Mouse (Mus musculus) embryonic facial prominence, embryonic 15.5 days (tissue): ENCODE results near the gene Nrip2. TPM values are rescaled to one million over a fixed set of nuclear protein-coding genes. Genes with fewer than 3 reads are reported as not detected.

Source experiments
- ATAC-seq: fragments of 200-750 bp; cut with Nextera tagmentation; 2 replicates; pipeline ENCODE4 v1.8.0; 2017; ENCODE audit warnings: low read depth, moderate TSS enrichment; ENCODE audit not compliant: insufficient number of reproducible peaks, low FRiP score, low TSS enrichment
- H3K27ac ChIP-seq: fragments of 300-500 bp; sonication (generic); replicated peaks from 2 replicates; pipeline ENCODE4 v1.5.1; 2015; ENCODE audit warnings: mild to moderate bottlenecking, inconsistent platforms
- H3K27me3 ChIP-seq: fragments of 300-500 bp; sonication (generic); 2 replicates; pipeline ENCODE4 v1.6.1; 2015; ENCODE audit warnings: inconsistent platforms
- H3K36me3 ChIP-seq: fragments of 300-500 bp; sonication (generic); 2 replicates; pipeline ENCODE4 v1.6.1; 2015; ENCODE audit warnings: mild to moderate bottlenecking, inconsistent platforms
- H3K4me1 ChIP-seq: fragments of 300-500 bp; sonication (generic); 2 replicates; pipeline ENCODE4 v1.6.1; 2015; ENCODE audit warnings: inconsistent platforms
- H3K4me2 ChIP-seq: fragments of 300-500 bp; sonication (generic); replicated peaks from 2 replicates; pipeline ENCODE4 v1.6.1; 2015; ENCODE audit warnings: mild to moderate bottlenecking, inconsistent platforms
- H3K4me3 ChIP-seq: fragments of 300-500 bp; sonication (generic); replicated peaks from 2 replicates; pipeline ENCODE4 v1.5.1; 2015; ENCODE audit warnings: mild to moderate bottlenecking, inconsistent platforms
- H3K9ac ChIP-seq: fragments of 300-500 bp; sonication (generic); 2 replicates; pipeline ENCODE4 v1.6.1; 2015; ENCODE audit warnings: inconsistent platforms
- H3K9me3 ChIP-seq: fragments of 300-500 bp; sonication (generic); replicated peaks from 2 replicates; pipeline ENCODE4 v1.6.1; 2016; ENCODE audit warnings: inconsistent platforms
- WGBS: fragments of 180-500 bp; shearing (Covaris S2); methylation state at CpG from one replicate; pipeline ENCODE4 v1.1.7; 2015; 5-methylcytosine and 5-hydroxymethylcytosine counted together
- polyA plus RNA-seq: library from polyadenylated mRNA; unstranded; fragments of >200 nt; fragmentation: Nextera tagmentation; extraction: Ambion mirVana; gene quantifications from 2 replicates; pipeline ENCODE4 v1.2.1, GENCODE M21; 2015

Gene Nrip2
- polyA plus RNA-seq: 5.5 and 7.5 TPM in 2 replicates

- Histone ChIP-seq H3K4me1 (peaks cover 9% of the 10 kb centered on the region; the same call in 1 of the 2 replicates), H3K4me3 (peak within 1 kb of the TSS; percentile 30), H3K36me3 (no peaks in the 10 kb centered on the region), H3K27ac (no peak within 1 kb of the TSS), H3K9ac (no peak within 1 kb of the TSS), H3K9me3 (no peaks in the 10 kb centered on the region), H3K27me3 (no peaks in the 10 kb centered on the region), H3K4me2 (peak within 1 kb of the TSS; percentile 41)
- 71% methylated on average over 3 of the region's 3 CpGs for WGBS
- ATAC-seq: no peak
Measured at GRCm38 (mm10) chr6:128398996-128399395, at the start of gene Nrip2. Gene Nrip2, plus strand, starts transcription at chr6:128399296.

GRCm38 (mm10) chr6:128349711-128350110 lies 49.4 kb upstream of the Nrip2 start:
- no peaks in the 10 kb centered on the region for H3K27me3 ChIP-seq
- 24% methylated on average over 7 of the region's 7 CpGs for WGBS

GRCm38 (mm10) chr6:128354140-128354539 lies 45.0 kb upstream of the Nrip2 start:
- Histone ChIP-seq H3K27ac (no peak overlapping the region), H3K4me2 (peak overlapping the region; percentile 78), H3K9me3 (no peaks in the 10 kb centered on the region), H3K4me3 (peak overlapping the region; percentile 85), H3K27me3 (no peaks in the 10 kb centered on the region), H3K9ac (no peak overlapping the region), H3K4me1 (peaks cover 33% of the 10 kb centered on the region), H3K36me3 (peaks cover 30% of the 10 kb centered on the region)
- no peak for ATAC-seq
- 35% methylated on average over 3 of the region's 3 CpGs for WGBS

More at GRCm38 (mm10) chr6:128349711-128350110, 49.4 kb upstream of the Nrip2 start:
- ATAC-seq: no peak
- H3K4me2 ChIP-seq: no peak overlapping the region
- peaks cover 8% of the 10 kb centered on the region; the same call in 1 of the 2 replicates for H3K36me3 ChIP-seq
- no peak overlapping the region for H3K9ac ChIP-seq
- peak overlapping the region; percentile 29 for H3K27ac ChIP-seq
- no peaks in the 10 kb centered on the region for H3K9me3 ChIP-seq
- peaks cover 36% of the 10 kb centered on the region for H3K4me1 ChIP-seq
- no peak overlapping the region for H3K4me3 ChIP-seq

GRCm38 (mm10) chr6:128355201-128355681 lies 43.9 kb upstream of the Nrip2 start:
- peak overlapping the region; percentile 95 for H3K27ac ChIP-seq
- peak; percentile 39 for ATAC-seq
- H3K27me3 ChIP-seq: no peaks in the 10 kb centered on the region
- peaks cover 30% of the 10 kb centered on the region for H3K36me3 ChIP-seq
- WGBS: under 1% methylated on average over 28 of the region's 28 CpGs
- H3K9ac ChIP-seq: peak overlapping the region; percentile 72
- H3K4me1 ChIP-seq: peaks cover 37% of the 10 kb centered on the region
- H3K9me3 ChIP-seq: no peaks in the 10 kb centered on the region
- H3K4me2 ChIP-seq: peak overlapping the region; percentile 78
- H3K4me3 ChIP-seq: peak overlapping the region; percentile 85

- peak within 1 kb of the TSS; percentile 72 for H3K9ac ChIP-seq
- WGBS: under 1% methylated on average over 41 of the region's 42 CpGs
- no peaks in the 10 kb centered on the region for H3K9me3 ChIP-seq
- peak within 1 kb of the TSS; percentile 78 for H3K4me2 ChIP-seq
- peak; percentile 98 for ATAC-seq
- H3K27ac ChIP-seq: peak within 1 kb of the TSS; percentile 95
- peak within 1 kb of the TSS; percentile 85 for H3K4me3 ChIP-seq
- H3K4me1 ChIP-seq: peaks cover 40% of the 10 kb centered on the region
- peaks cover 24% of the 10 kb centered on the region for H3K36me3 ChIP-seq
- no peaks in the 10 kb centered on the region for H3K27me3 ChIP-seq
Measured at GRCm38 (mm10) chr6:128355726-128356416, 43.2 kb upstream of the Nrip2 start, which contains the start of gene Tulp3. Gene Tulp3, minus strand, starts transcription at chr6:128355851.

- Histone ChIP-seq H3K4me2 (no peak overlapping the region), H3K27ac (no peak overlapping the region), H3K9me3 (no peaks in the 10 kb centered on the region), H3K9ac (no peak overlapping the region), H3K4me3 (no peak overlapping the region), H3K36me3 (peaks cover 23% of the 10 kb centered on the region), H3K4me1 (peaks cover 48% of the 10 kb centered on the region), H3K27me3 (no peaks in the 10 kb centered on the region)
- 27% methylated on average over 2 of the region's 2 CpGs for WGBS
- no peak for ATAC-seq
Measured at GRCm38 (mm10) chr6:128358999-128359398, 40.1 kb upstream of the Nrip2 start.

- Histone ChIP-seq H3K4me1 (peaks cover 47% of the 10 kb centered on the region), H3K27me3 (no peaks in the 10 kb centered on the region), H3K9ac (peak overlapping the region; percentile 84), H3K4me3 (peak overlapping the region; percentile 89), H3K36me3 (peaks cover 30% of the 10 kb centered on the region), H3K9me3 (no peaks in the 10 kb centered on the region), H3K4me2 (peak overlapping the region; percentile 96), H3K27ac (peak overlapping the region; percentile 97)
- ATAC-seq: no peak
- WGBS: 13% methylated on average over 9 of the region's 9 CpGs
Measured at GRCm38 (mm10) chr6:128361901-128362300, 37.2 kb upstream of the Nrip2 start.

- Histone ChIP-seq H3K27ac (peak within 1 kb of the TSS; percentile 97), H3K27me3 (no peaks in the 10 kb centered on the region), H3K4me3 (peak within 1 kb of the TSS; percentile 89), H3K4me2 (peak within 1 kb of the TSS; percentile 96), H3K4me1 (peaks cover 47% of the 10 kb centered on the region), H3K9ac (peak within 1 kb of the TSS; percentile 84), H3K36me3 (peaks cover 28% of the 10 kb centered on the region), H3K9me3 (no peaks in the 10 kb centered on the region)
- under 1% methylated on average over 68 of the region's 76 CpGs for WGBS
- ATAC-seq: peak; percentile 91
Measured at GRCm38 (mm10) chr6:128362381-128363006, 36.6 kb upstream of the Nrip2 start, which contains the start of the genes Rhno1 and Foxm1. Gene Rhno1, minus strand, starts transcription at chr6:128362911. Gene Foxm1, plus strand, starts transcription at chr6:128362967.

GRCm38 (mm10) chr6:128363007-128363825 lies 35.9 kb upstream of the Nrip2 start:
- Histone ChIP-seq H3K27ac (peak overlapping the region; percentile 97), H3K4me3 (peak overlapping the region; percentile 89), H3K9me3 (no peaks in the 10 kb centered on the region), H3K36me3 (peaks cover 28% of the 10 kb centered on the region), H3K9ac (peak overlapping the region; percentile 84), H3K27me3 (no peaks in the 10 kb centered on the region), H3K4me2 (peak overlapping the region; percentile 96), H3K4me1 (peaks cover 47% of the 10 kb centered on the region)
- under 1% methylated on average over 43 of the region's 46 CpGs for WGBS
- ATAC-seq: no peak; the same call in 1 of the 2 replicates

GRCm38 (mm10) chr6:128364721-128365120 lies 34.4 kb upstream of the Nrip2 start:
- no peak overlapping the region for H3K4me2 ChIP-seq

More at GRCm38 (mm10) chr6:128364721-128365120, 34.4 kb upstream of the Nrip2 start:
- no peaks in the 10 kb centered on the region for H3K27me3 ChIP-seq
- ATAC-seq: no peak
- 71% methylated on average over 6 of the region's 6 CpGs for WGBS
- no peak overlapping the region for H3K4me3 ChIP-seq
- H3K9ac ChIP-seq: no peak overlapping the region
- H3K27ac ChIP-seq: no peak overlapping the region
- peaks cover 33% of the 10 kb centered on the region for H3K36me3 ChIP-seq
- H3K9me3 ChIP-seq: no peaks in the 10 kb centered on the region
- H3K4me1 ChIP-seq: peaks cover 41% of the 10 kb centered on the region
